Mouse (Mus musculus) telencephalon, adult 2 months (tissue): Measurements from ENCODE around the gene Hist1h2aa.

Experiments used
- DNase-seq: peaks from one replicate; pipeline ENCODE4 v3.0.0-alpha.2; 2011; ENCODE audit warnings: low read depth, low spot score

The Hist1h2aa gene

DNA sequence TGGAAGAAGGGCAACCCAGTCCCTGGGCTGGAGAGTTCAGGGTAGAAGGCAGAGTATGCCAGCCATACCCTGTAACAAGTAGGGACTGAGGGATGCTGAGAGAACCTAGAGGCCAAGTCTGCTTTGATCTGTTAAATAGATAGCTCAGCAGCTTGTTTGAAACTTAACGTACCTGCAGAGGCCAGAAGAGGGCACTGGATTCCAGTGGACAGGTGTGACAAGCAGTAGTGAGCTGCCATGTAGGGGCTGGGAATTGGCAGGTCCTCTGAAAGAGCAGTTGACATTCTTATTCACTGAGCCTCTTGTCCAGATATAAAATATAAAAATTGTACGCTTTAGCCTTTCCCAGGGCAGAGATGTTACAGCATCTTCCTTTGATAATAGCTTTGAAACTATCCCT lies 8.6 kb downstream of the Hist1h2aa start:
- DNase-seq: no peak

DNA sequence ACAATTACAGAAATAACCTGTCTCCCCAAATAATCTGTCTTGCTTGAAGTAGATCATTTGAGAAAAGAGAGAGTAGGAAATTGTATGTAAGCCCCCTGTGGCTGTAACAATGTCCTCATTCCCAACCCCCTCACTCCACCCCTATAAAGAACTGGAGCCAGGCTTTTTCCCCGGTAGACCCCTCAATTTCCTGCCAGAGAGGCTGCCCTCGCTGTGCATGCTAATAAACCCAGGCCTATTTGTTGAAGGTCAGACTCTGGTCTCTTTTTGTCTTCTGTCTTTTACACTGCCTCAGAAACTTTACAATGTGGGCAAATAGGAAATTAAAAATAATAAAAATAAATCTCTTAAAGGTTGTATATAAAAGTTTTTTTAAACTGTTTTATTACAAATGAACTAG lies 12.0 kb downstream of the Hist1h2aa start:
- no peak for DNase-seq

DNA sequence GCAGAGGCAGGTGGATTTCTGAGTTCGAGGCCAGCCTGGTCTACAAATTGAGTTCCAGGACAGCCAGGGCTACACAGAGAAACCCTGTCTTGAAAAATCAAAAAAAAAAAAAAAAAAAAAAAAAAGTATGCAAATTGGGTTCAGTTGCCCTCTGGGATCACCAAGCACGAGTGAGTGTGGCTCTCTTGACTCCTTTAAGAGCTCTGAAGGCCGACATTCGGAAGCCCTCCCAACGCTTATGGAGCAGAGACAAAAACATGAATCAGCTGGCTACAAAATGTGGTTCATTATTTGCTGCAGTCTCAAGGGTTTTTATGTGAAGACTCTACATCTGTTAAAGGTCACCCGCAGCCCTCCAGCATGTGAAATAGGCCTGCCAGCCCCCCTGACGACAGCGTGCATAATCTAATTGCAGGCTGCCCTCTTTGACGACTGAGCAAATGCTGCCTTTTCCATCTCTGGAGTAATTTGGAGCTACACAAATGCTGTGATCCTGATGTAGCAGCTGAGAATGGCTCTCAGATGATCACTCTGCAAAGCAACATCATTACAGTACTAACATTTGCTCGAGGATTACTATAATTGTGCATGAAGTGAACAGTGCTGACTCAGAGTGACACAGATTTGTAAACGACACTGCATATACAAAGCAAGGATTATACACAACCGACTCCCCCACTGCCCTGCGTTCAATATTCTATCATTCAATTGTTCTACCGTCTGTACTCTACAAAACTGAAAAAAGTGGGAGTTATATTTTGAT lies 15.4 kb downstream of the Hist1h2aa start:
- DNase-seq: peak; percentile 31

DNA sequence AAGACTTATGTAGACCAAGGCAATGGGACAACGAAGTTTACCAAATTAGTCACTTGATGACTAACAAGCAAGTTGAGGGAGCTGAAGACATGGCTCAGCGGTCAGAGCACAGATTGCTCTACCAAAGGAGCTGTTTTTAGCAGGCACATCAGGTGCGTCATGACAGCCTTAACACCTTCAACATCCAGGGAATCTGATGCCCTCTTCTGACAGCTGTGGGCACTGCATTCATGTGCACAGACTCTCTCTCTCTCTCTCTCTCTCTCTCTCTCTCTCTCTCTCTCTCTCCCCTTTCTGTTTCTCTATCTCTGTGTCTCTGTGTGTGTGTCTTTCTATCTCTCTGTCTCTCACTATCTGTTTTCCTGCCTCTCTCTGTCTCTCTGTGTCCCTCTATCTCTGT lies 16.7 kb downstream of the Hist1h2aa start:
- DNase-seq: no peak

DNA sequence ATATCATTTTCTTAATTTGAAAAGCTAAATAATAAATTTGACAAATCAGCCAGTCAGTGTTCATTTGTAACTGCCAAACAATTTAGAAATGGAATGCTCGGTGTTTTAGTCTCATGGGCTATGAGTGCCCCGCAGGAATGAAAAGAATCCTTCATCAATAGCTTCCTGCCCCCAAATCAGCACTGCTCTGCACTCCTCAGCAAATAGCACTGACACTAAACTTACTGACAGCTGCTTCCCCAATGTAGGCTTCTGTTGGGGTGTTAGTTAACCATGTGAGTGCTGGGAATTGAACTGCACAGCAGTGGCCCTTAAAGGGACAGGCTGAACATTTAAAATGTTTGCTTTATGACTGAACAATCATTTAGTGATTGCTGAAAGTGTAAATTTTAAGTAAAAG lies 25.5 kb downstream of the Hist1h2aa start:
- DNase-seq: no peak

DNA sequence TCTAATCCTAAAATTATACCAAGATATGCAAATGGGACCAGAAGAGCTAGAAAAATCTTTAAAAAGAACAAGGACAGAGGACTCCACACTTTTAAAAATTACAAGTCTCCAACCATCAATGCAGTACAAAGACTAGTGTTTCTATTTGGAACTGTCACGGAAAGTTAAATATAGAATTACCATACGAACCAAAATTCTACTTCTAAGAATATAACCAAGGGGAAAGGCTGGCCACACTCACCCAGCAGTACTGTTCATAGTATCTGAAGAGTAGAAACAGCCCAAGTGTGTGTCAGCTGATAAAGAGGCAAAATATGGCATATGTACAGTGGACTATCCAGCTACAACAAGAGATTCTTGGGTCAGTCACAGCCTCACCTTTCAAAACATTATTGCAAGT lies 30.6 kb downstream of the Hist1h2aa start:
- DNase-seq: peak; percentile 23

DNA sequence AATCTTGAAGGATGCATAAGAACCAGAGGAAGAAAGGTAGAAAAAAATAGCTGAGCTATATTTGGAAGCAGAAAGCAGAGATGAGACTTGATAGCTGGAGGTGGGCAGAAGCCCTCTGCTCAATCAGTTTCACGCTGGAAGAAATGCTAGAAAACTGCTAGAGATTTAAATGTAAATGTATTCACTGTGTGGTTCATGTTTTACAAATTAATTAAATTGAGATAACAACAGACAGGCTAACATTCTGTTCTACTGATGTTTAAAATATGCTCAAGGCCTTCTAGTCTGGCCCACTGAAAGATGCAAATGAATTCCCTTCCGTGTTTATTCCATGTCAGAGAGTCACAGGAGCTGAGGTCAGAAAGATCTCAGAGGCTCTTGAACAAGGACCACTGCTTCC lies 37.6 kb downstream of the Hist1h2aa start:
- peak; percentile 28 for DNase-seq

DNA sequence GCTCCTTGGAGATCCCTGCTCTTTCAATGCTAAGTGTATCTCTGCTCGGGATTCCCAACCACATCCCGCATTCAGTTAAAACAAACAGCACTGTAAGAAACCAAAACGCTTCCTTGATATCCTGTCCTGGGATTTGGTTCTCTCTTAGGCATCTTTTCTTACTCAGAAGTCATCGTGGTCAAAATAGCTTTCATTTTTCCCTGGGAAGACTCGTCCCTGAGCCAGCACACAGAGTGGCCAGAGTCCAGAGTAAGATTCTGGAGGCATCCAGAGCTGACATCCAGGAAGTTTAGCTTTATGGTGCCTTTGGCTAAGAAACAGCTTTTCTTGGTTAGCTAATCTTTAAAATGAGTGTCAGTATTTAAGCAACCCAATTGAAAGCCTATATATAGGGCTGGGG lies 38.0 kb downstream of the Hist1h2aa start:
- no peak for DNase-seq
